Mouse (Mus musculus): ENCODE results near the gene Cachd1.

GRCm38 (mm10) chr4:101001073-101001472 lies 224.6 kb downstream of the Cachd1 start:
- TF ChIP-seq POLR2A (IDR thresholded peaks at IDR 0.05; ENCODE audit: insufficient read depth, low read depth, low read length) (no peak), CTCF (IDR thresholded peaks at IDR 0.05; ENCODE audit: insufficient read depth, low read depth, low read length) (no peak)
